Mouse (Mus musculus) G1E (cell line): Measurements from ENCODE around the gene Trim80. TPM values are rescaled to one million over a fixed set of nuclear protein-coding genes. Genes with fewer than 3 reads are reported as not detected.

ENCODE experiments used
- ATAC-seq: 2 replicates; pipeline ENCODE4 v1.8.0; 2016; ENCODE audit warnings: mild to moderate bottlenecking; ENCODE audit not compliant: insufficient number of reproducible peaks, poor library complexity, low FRiP score, severe bottlenecking; ENCODE audit errors: extremely low read depth
- DNase-seq: peaks from one replicate; pipeline ENCODE4 v3.0.0; 2012; ENCODE audit warnings: low spot score
- H3K27me3 ChIP-seq: 2 replicates; pipeline ENCODE4 v1.6.1; 2012; ENCODE audit warnings: mild to moderate bottlenecking, low read length, inconsistent platforms; ENCODE audit not compliant: insufficient read depth
- H3K36me3 ChIP-seq: replicated peaks from 2 replicates; pipeline ENCODE3; 2012; ENCODE audit warnings: mild to moderate bottlenecking, inconsistent platforms
- H3K4me1 ChIP-seq: 2 replicates; pipeline ENCODE4 v1.6.1; 2012; ENCODE audit warnings: low read depth, low read length, inconsistent platforms, mixed read lengths; ENCODE audit not compliant: insufficient read depth
- H3K4me3 ChIP-seq: 2 replicates; pipeline ENCODE4 v1.5.1; 2012; ENCODE audit warnings: low read depth, mild to moderate bottlenecking, inconsistent platforms, low read length, moderate library complexity, mixed read lengths
- H3K9me3 ChIP-seq: replicated peaks from 2 replicates; pipeline ENCODE4 v1.6.1; 2012; ENCODE audit warnings: inconsistent platforms
- CTCF ChIP-seq: IDR thresholded peaks from 2 replicates; pipeline ENCODE4 v1.5.1; 2012; ENCODE audit warnings: low read depth, low read length, inconsistent platforms, mixed read lengths
- GATA1 ChIP-seq: IDR thresholded peaks from 2 replicates; pipeline ENCODE4 v1.6.1; 2012; ENCODE audit warnings: borderline replicate concordance, low read length, inconsistent platforms, mixed read lengths
- GATA2 ChIP-seq: IDR thresholded peaks from 2 replicates; pipeline ENCODE4 v1.6.1; 2012; ENCODE audit warnings: low read depth, low read length, inconsistent platforms, borderline replicate concordance
- POLR2AphosphoS5 ChIP-seq: IDR thresholded peaks from 2 replicates; pipeline ENCODE4 v1.6.1; 2012; ENCODE audit warnings: low read depth, low read length, inconsistent platforms; ENCODE audit not compliant: insufficient replicate concordance
- TAL1 ChIP-seq: conservative IDR thresholded peaks from 2 replicates; pipeline ENCODE4 v1.6.1; 2012; ENCODE audit warnings: low read depth, low read length, inconsistent platforms, mixed read lengths
- polyA plus RNA-seq: library from polyadenylated mRNA; stranded (reverse); fragments of >175 nt; gene quantifications from 2 replicates; pipeline ENCODE4 v1.2.3, GENCODE M21; 2012
- total RNA-seq, 2 experiments: library from RNA; stranded (forward) in 1 of 2; stranded (reverse) in 1 of 2; fragments of 200-1000 nt in 1 of 2; fragments of >200 nt in 1 of 2; fragmentation: Nextera tagmentation in 1 of 2; gene quantifications; 2 replicates each; pipeline ENCODE4 v1.2.3; 2014 to 2017

The Trim80 gene
- total RNA-seq (2014; fragmentation: Nextera tagmentation) (not detected in 2 replicates), total RNA-seq (2017) (not detected in 2 replicates), polyA plus RNA-seq (not detected in 2 replicates)

GRCm38 (mm10) chr11:115439906-115440595 lies at the start of gene Trim80:
Gene Trim80 (plus strand): TSS chr11:115440545.
- H3K4me1 ChIP-seq: peaks cover 26% of the 10 kb centered on the region
- H3K4me3 ChIP-seq: no peak within 1 kb of the TSS
- H3K27me3 ChIP-seq: peaks cover 19% of the 10 kb centered on the region; the same call in 1 of the 2 replicates
- ATAC-seq (no peak), DNase-seq (no peak)
- no peak for TF ChIP-seq TAL1
- TF ChIP-seq CTCF: no peak
- TF ChIP-seq GATA1: no peak
- TF ChIP-seq POLR2AphosphoS5: no peak
- no peak for TF ChIP-seq GATA2
- H3K9me3 ChIP-seq: peaks cover 7% of the 10 kb centered on the region; the same call in 1 of the 2 replicates
- H3K36me3 ChIP-seq: no peaks in the 10 kb centered on the region

- ATAC-seq: no peak
- no peak for DNase-seq
- Histone ChIP-seq H3K4me1 (peaks cover 5% of the 10 kb centered on the region; the same call in 1 of the 2 replicates), H3K36me3 (no peaks in the 10 kb centered on the region), H3K9me3 (no peaks in the 10 kb centered on the region), H3K27me3 (peaks cover 49% of the 10 kb centered on the region), H3K4me3 (no peak overlapping the region)
- TF ChIP-seq CTCF: no peak
- no peak for TF ChIP-seq POLR2AphosphoS5
- no peak for TF ChIP-seq GATA1
- TF ChIP-seq TAL1: no peak
- TF ChIP-seq GATA2: no peak
These were observed 49.0 kb upstream of the Trim80 start for GRCm38 (mm10) chr11:115391358-115391757.

- no peak for DNase-seq
- Histone ChIP-seq H3K4me3 (no peak overlapping the region), H3K4me1 (peaks cover 7% of the 10 kb centered on the region), H3K36me3 (no peaks in the 10 kb centered on the region), H3K27me3 (peaks cover 63% of the 10 kb centered on the region), H3K9me3 (no peaks in the 10 kb centered on the region)
- no peak for ATAC-seq
- TF ChIP-seq POLR2AphosphoS5 (no peak), GATA2 (no peak), TAL1 (no peak), CTCF (no peak), GATA1 (no peak)
These were observed 46.5 kb upstream of the Trim80 start for GRCm38 (mm10) chr11:115393721-115394325.

GRCm38 (mm10) chr11:115398085-115398484 lies 42.3 kb upstream of the Trim80 start:
- no peaks in the 10 kb centered on the region for H3K9me3 ChIP-seq
- no peaks in the 10 kb centered on the region for H3K36me3 ChIP-seq
- H3K4me1 ChIP-seq: peaks cover 9% of the 10 kb centered on the region
- H3K4me3 ChIP-seq: no peak overlapping the region
- ATAC-seq (no peak), DNase-seq (no peak)
- TF ChIP-seq GATA1 (no peak), GATA2 (no peak), POLR2AphosphoS5 (no peak), TAL1 (no peak), CTCF (no peak)
- H3K27me3 ChIP-seq: peaks cover 44% of the 10 kb centered on the region

GRCm38 (mm10) chr11:115400126-115400525 lies 40.2 kb upstream of the Trim80 start:
- no peak for TF ChIP-seq POLR2AphosphoS5
- TF ChIP-seq TAL1: no peak
- no peak for TF ChIP-seq GATA1
- TF ChIP-seq GATA2: no peak
- TF ChIP-seq CTCF: no peak
- ATAC-seq: no peak
- no peak for DNase-seq
- Histone ChIP-seq H3K4me3 (no peak overlapping the region), H3K4me1 (peaks cover 20% of the 10 kb centered on the region), H3K36me3 (peaks cover 4% of the 10 kb centered on the region), H3K27me3 (peaks cover 25% of the 10 kb centered on the region), H3K9me3 (no peaks in the 10 kb centered on the region)

GRCm38 (mm10) chr11:115400630-115401391 lies 39.5 kb upstream of the Trim80 start:
- ATAC-seq: no peak
- H3K27me3 ChIP-seq: peaks cover 19% of the 10 kb centered on the region

More at GRCm38 (mm10) chr11:115400630-115401391, 39.5 kb upstream of the Trim80 start:
- Histone ChIP-seq H3K36me3 (peaks cover 11% of the 10 kb centered on the region), H3K9me3 (no peaks in the 10 kb centered on the region), H3K4me3 (no peak overlapping the region), H3K4me1 (peaks cover 27% of the 10 kb centered on the region)
- DNase-seq: no peak
- TF ChIP-seq CTCF (no peak), POLR2AphosphoS5 (no peak), GATA1 (no peak), GATA2 (no peak), TAL1 (no peak)
